21 mouse cellular contexts compared by ENCODE assay signal in genomic region chr6:31411017-31411416, GRCm38 (mm10). TPM values are rescaled to one million over a fixed set of nuclear protein-coding genes. Genes with fewer than 3 reads are reported as not detected.
A peak's percentile ranks its signal among the peaks of the same experiment; 100 is the strongest.
DNase-seq lines count a peak whose midpoint lies in the region; ATAC-seq and TF ChIP-seq lines count a peak whose summit lies in the region.
"Had no signal": no experiment of that assay in that cellular context is flagged by ENCODE, and none has a peak within 500 bp of the region (broad histone marks: within the 10 kb centered on the region; RNA-seq: fewer than 3 reads in every experiment).

No protein-coding gene starts in this region.

- TF ChIP-seq POLR2A in MEL (IDR thresholded peaks at IDR 0.05; ENCODE audit: control insufficient read depth in 1 of 2, insufficient read depth in 1 of 2, low read depth in 1 of 2, low read length in 2 of 2, poor library complexity in 1 of 2): no peak
- TF ChIP-seq POLR2A in kidney, adult 2 months (IDR thresholded peaks at IDR 0.05; ENCODE audit: low read depth, low read length): no peak

- ATAC-seq in megakaryocyte progenitor cell, adult 5-6 weeks (replicated peaks; ENCODE audit: poor library complexity): peak; percentile 57
- ATAC-seq: forebrain, embryonic 16.5 days; hindbrain, embryonic 16.5 days; inflammation-experienced regulatory T-cells, adult 6 months; Patski had no signal

- TF ChIP-seq EP300 in MEL (IDR thresholded peaks at IDR 0.05; ENCODE audit: low read depth in 1 of 2, low read length in 2 of 2): peak in 1 of 2 experiments; percentile 15; a peak in 1 of 4 replicates

- peaks cover 2 to 35% of the 10 kb centered on the region in 2 experiments; a peak in 2 of 4 replicates for H3K36me3 ChIP-seq in MEL (ENCODE audit: control insufficient read depth in 1 of 2, insufficient read depth in 2 of 2, low read length in 2 of 2)
- H3K36me3 ChIP-seq in kidney, adult 2 months (ENCODE audit: control insufficient read depth, insufficient read depth, low read length): no peaks in the 10 kb centered on the region
- H3K36me3 ChIP-seq: embryonic facial prominence, embryonic 12.5 days; embryonic facial prominence, embryonic 15.5 days; hindbrain, embryonic 12.5 days had no signal

- intact Hi-C loops in left cerebral cortex, postnatal 25 days (cut with DNase I): no loop called here

- H3K9ac ChIP-seq in MEL (ENCODE audit: control insufficient read depth, low read depth, low read length, poor library complexity, severe bottlenecking): no peak overlapping the region
- H3K9ac ChIP-seq: embryonic facial prominence, embryonic 12.5 days; embryonic facial prominence, embryonic 15.5 days; hindbrain, embryonic 12.5 days had no signal

- peaks cover 11 to 18% of the 10 kb centered on the region in 2 experiments for H3K4me1 ChIP-seq in MEL (ENCODE audit: control insufficient read depth in 1 of 2, insufficient read depth in 2 of 2, low read length in 2 of 2)
- peaks cover 31% of the 10 kb centered on the region for H3K4me1 ChIP-seq in kidney, adult 2 months (ENCODE audit: control insufficient read depth, insufficient read depth, low read length)
- H3K4me1 ChIP-seq: embryonic facial prominence, embryonic 12.5 days had no signal

- 61% methylated on average over 1 of the region's 1 CpGs for WGBS in kidney, adult 2 months

- TF ChIP-seq RAD21 in MEL (IDR thresholded peaks at IDR 0.05; ENCODE audit: low read depth, low read length): no peak

- no peaks in the 10 kb centered on the region for H3K9me3 ChIP-seq in MEL (replicated peaks; ENCODE audit: insufficient read depth, low read length)
- H3K9me3 ChIP-seq: embryonic facial prominence, embryonic 12.5 days; embryonic facial prominence, embryonic 15.5 days; hindbrain, embryonic 12.5 days had no signal

- no peak overlapping the region for H3K4me3 ChIP-seq in layer of hippocampus, adult 2 months
- no peak overlapping the region for H3K4me3 ChIP-seq in MEL (ENCODE audit: control insufficient read depth in 1 of 2, insufficient read depth in 1 of 2, low read depth in 2 of 2, low read length in 2 of 2)
- no peak overlapping the region for H3K4me3 ChIP-seq in kidney, adult 2 months (ENCODE audit: insufficient read depth, low read depth, low read length)
- H3K4me3 ChIP-seq: embryonic facial prominence, embryonic 12.5 days; embryonic facial prominence, embryonic 15.5 days; hindbrain, embryonic 12.5 days had no signal

- peak overlapping the region; percentile 18; the same call in 1 of the 2 replicates for H3K27ac ChIP-seq in layer of hippocampus, adult 2 months
- no peak overlapping the region for H3K27ac ChIP-seq in MEL (ENCODE audit: control insufficient read depth, low read depth, low read length)
- no peak overlapping the region for H3K27ac ChIP-seq in kidney, adult 2 months (ENCODE audit: insufficient read depth, low read depth, low read length)
- H3K27ac ChIP-seq: embryonic facial prominence, embryonic 12.5 days; embryonic facial prominence, embryonic 15.5 days; hindbrain, embryonic 12.5 days had no signal

- DNase-seq in layer of hippocampus, adult 2 months (ENCODE audit: low spot score in 2 of 2): no peak
- DNase-seq in layer of hippocampus, postnatal 36 days: no peak
- peak; percentile 59 for DNase-seq in MEL (ENCODE audit: low read depth, low spot score)
- no peak for DNase-seq in left cerebral cortex, postnatal 25 days (ENCODE audit: low spot score in 2 of 2)
- no peak for DNase-seq in kidney, adult 2 months
- DNase-seq: adrenal gland, postnatal 10 days; adrenal gland, postnatal 36 days; cerebellum, adult 11 months; cerebellum, adult 2 months; cerebellum, adult 9-11 months; cerebellum, postnatal 25 days; gastrocnemius, postnatal 14 days; heart, adult 11 months had no signal

- no peaks in the 10 kb centered on the region for H3K27me3 ChIP-seq in MEL (ENCODE audit: control insufficient read depth in 1 of 2, insufficient read depth in 2 of 2, low read length in 2 of 2)
- no peaks in the 10 kb centered on the region for H3K27me3 ChIP-seq in kidney, adult 2 months (replicated peaks; ENCODE audit: control insufficient read depth, insufficient read depth, low read length)
- H3K27me3 ChIP-seq: embryonic facial prominence, embryonic 12.5 days; embryonic facial prominence, embryonic 15.5 days; hindbrain, embryonic 12.5 days; Patski had no signal

- TF ChIP-seq CTCF in layer of hippocampus, adult 2 months (conservative IDR thresholded peaks at IDR 0.05): no peak
- no peak for TF ChIP-seq CTCF in MEL (IDR thresholded peaks at IDR 0.05 in 2 of 3, conservative IDR thresholded peaks at IDR 0.05 in 1 of 3; ENCODE audit: control insufficient read depth in 1 of 3, insufficient read depth in 1 of 3, low read depth in 2 of 3, low read length in 3 of 3, poor library complexity in 1 of 3, severe bottlenecking in 1 of 3)
- no peak for TF ChIP-seq CTCF in kidney, adult 2 months (conservative IDR thresholded peaks at IDR 0.05; ENCODE audit: insufficient read depth, insufficient read length, low read depth, low read length)

- peaks cover 64% of the 10 kb centered on the region for H3K79me2 ChIP-seq in MEL (ENCODE audit: control insufficient read depth, insufficient read depth, low read length, poor library complexity)

TF ChIP-seq in MEL, 35 proteins besides CTCF, POLR2A, EP300 and RAD21:
- TF ChIP-seq SMC3 (IDR thresholded peaks at IDR 0.05; ENCODE audit: low read depth, low read length): no peak
- TF ChIP-seq GATA1 (IDR thresholded peaks at IDR 0.05; ENCODE audit: low read depth, low read length): peak; percentile 59
- peak; percentile 75 for TF ChIP-seq TAL1 (IDR thresholded peaks at IDR 0.05; ENCODE audit: low read length)
- no peak for TF ChIP-seq NELFE (IDR thresholded peaks at IDR 0.05; ENCODE audit: low read depth, low read length)
- no peak for TF ChIP-seq JUND (IDR thresholded peaks at IDR 0.05; ENCODE audit: low read depth, low read length)
- TF ChIP-seq POLR2AphosphoS2 (IDR thresholded peaks at IDR 0.05; ENCODE audit: low read length): no peak
- no peak for TF ChIP-seq MYC (IDR thresholded peaks at IDR 0.05; ENCODE audit: low read depth, low read length)
- no peak for TF ChIP-seq USF2 (IDR thresholded peaks at IDR 0.05; ENCODE audit: borderline replicate concordance in 1 of 2, insufficient read depth in 1 of 2, low read depth in 1 of 2, low read length in 2 of 2)
- TF ChIP-seq POLR2AphosphoS5 (IDR thresholded peaks at IDR 0.05; ENCODE audit: borderline replicate concordance, low read depth, low read length): no peak
- TF ChIP-seq TBP (IDR thresholded peaks at IDR 0.05; ENCODE audit: low read depth, low read length): no peak
- TF ChIP-seq ETS1 (IDR thresholded peaks at IDR 0.05; ENCODE audit: low read depth, low read length): 0 out of 2 replicates have a peak, but pooled peaks have one; percentile 29
- no peak for TF ChIP-seq ZKSCAN1 (IDR thresholded peaks at IDR 0.05; ENCODE audit: low read depth, low read length)
- no peak for TF ChIP-seq GABPA (IDR thresholded peaks at IDR 0.05; ENCODE audit: low read depth, low read length)
- no peak for TF ChIP-seq MAX (IDR thresholded peaks at IDR 0.05; ENCODE audit: low read length)
- no peak for TF ChIP-seq ZNF384 (IDR thresholded peaks at IDR 0.05; ENCODE audit: low read depth, low read length)
- no peak for TF ChIP-seq MXI1 (IDR thresholded peaks at IDR 0.05; ENCODE audit: low read depth, low read length)
- TF ChIP-seq NRF1 (IDR thresholded peaks at IDR 0.05; ENCODE audit: insufficient read depth, low read depth, low read length, poor library complexity, severe bottlenecking): no peak
- no peak for TF ChIP-seq MAZ (IDR thresholded peaks at IDR 0.05; ENCODE audit: low read depth, low read length)

RNA-seq across cellular contexts. Expression of gene Mkln1, which starts 12.5 kb away (rescaled TPM):
- 100 to 1,000 TPM; 159 to 164 TPM for total RNA-seq in layer of hippocampus, adult 2 months (2021)
- 100 to 1,000 TPM; 162 to 166 TPM for total RNA-seq in layer of hippocampus, postnatal 36 days (2021)
- 126 and 135 TPM in 2 replicates for total RNA-seq in MEL (2012; rRNA removed)
- 100 to 1,000 TPM; 115 to 187 TPM for polyA plus RNA-seq in MEL (2012; ENCODE audit: insufficient read depth in 1 of 2, insufficient read length in 2 of 2, low read depth in 1 of 2, low replicate concordance in 2 of 2, missing spikeins in 1 of 2)
- total RNA-seq in megakaryocyte progenitor cell, adult 5-6 weeks (2015): 131 and 135 TPM in 2 replicates
- 142 and 172 TPM in 2 replicates for total RNA-seq in megakaryocyte progenitor cell, adult 5-6 weeks (2017)
- 100 to 1,000 TPM; 143 to 152 TPM for total RNA-seq in left cerebral cortex, postnatal 25 days (2021)
- polyA plus RNA-seq in kidney, adult 2 months (2012; rRNA removed): 50.4 and 84.5 TPM in 2 replicates
